ENCODE assay signal across 21 mouse cellular contexts in the genomic region with DNA sequence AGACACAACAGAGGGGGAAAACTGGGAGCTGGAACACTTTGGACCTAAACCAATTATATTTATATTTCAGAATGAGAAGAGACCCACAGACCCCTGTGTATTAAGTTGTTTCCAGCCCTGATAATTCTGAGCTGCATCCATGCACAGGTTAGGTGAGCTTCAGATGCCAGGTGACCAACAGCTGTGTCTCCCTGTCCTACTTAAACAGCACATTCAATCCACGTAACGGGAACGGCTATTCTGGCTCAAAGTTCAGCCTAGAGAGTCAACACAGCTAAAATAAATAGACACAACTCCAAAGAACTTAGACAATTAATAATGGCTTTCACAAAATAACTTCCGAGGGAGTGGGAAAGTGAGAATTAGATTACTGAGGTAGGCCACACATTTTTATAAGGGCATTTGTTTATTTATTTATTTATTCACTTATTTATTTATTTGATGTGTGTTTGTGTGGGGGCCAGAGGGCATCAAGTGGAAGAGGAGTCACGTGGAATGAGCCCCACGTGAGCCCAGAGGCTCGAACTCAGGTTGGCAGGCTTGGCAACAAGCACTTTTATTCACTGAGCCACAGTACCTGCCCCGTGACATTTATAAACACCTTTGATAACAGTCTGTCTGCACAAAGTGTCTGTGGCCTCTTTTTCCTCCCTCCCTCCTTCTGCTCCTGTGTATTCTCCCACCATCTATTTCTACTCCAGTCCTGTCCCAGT. TPM values are rescaled to one million over a fixed set of nuclear protein-coding genes. Genes with fewer than 3 reads are reported as not detected.
DNase-seq lines count a peak whose midpoint lies in the region; ATAC-seq and TF ChIP-seq lines count a peak whose summit lies in the region.
"Had no signal": no experiment of that assay in that cellular context is flagged by ENCODE, and none has a peak within 500 bp of the region (broad histone marks: within the 10 kb centered on the region; RNA-seq: fewer than 3 reads in every experiment).

No protein-coding gene starts in this region.

- H3K4me2 ChIP-seq in liver, embryonic 12.5 days: no peak overlapping the region
- H3K4me2 ChIP-seq in liver, embryonic 16.5 days (ENCODE audit: low read depth, low read length): no peak overlapping the region
- H3K4me2 ChIP-seq in liver, embryonic 11.5 days: no peak overlapping the region
- H3K4me2 ChIP-seq: embryonic facial prominence, embryonic 12.5 days; forebrain, embryonic 13.5 days; forebrain, embryonic 15.5 days had no signal

- ATAC-seq in liver, embryonic 12.5 days: no peak
- peak; percentile 81 for ATAC-seq in liver, embryonic 16.5 days (ENCODE audit: low read depth)
- ATAC-seq in liver, embryonic 11.5 days (replicated peaks; ENCODE audit: low FRiP score): no peak
- ATAC-seq: forebrain, embryonic 13.5 days; forebrain, embryonic 15.5 days had no signal

- no peak for TF ChIP-seq POLR2A in liver, adult 2 months (IDR thresholded peaks at IDR 0.05; ENCODE audit: extremely low read depth, insufficient read depth, low read length)

- TF ChIP-seq CTCF in liver, adult 2 months (IDR thresholded peaks at IDR 0.05; ENCODE audit: low read depth, low read length): no peak

- no peaks in the 10 kb centered on the region for H3K9me3 ChIP-seq in liver, embryonic 12.5 days (replicated peaks)
- no peaks in the 10 kb centered on the region for H3K9me3 ChIP-seq in liver, embryonic 16.5 days (replicated peaks; ENCODE audit: control insufficient read depth, low read length)
- no peaks in the 10 kb centered on the region for H3K9me3 ChIP-seq in liver, embryonic 11.5 days (ENCODE audit: control insufficient read depth, low read length)
- H3K9me3 ChIP-seq: embryonic facial prominence, embryonic 10.5 days; embryonic facial prominence, embryonic 12.5 days; forebrain, embryonic 13.5 days; forebrain, embryonic 15.5 days had no signal

- H3K4me3 ChIP-seq in liver, adult 2 months (ENCODE audit: insufficient read depth, low read depth, low read length): no peak overlapping the region
- no peak overlapping the region for H3K4me3 ChIP-seq in liver, embryonic 12.5 days
- H3K4me3 ChIP-seq in liver, embryonic 16.5 days (ENCODE audit: low read depth, low read length): no peak overlapping the region
- no peak overlapping the region for H3K4me3 ChIP-seq in liver, embryonic 11.5 days (ENCODE audit: low read depth, low read length)
- H3K4me3 ChIP-seq: embryonic facial prominence, embryonic 10.5 days; embryonic facial prominence, embryonic 12.5 days; forebrain, embryonic 13.5 days; forebrain, embryonic 15.5 days had no signal

- no peaks in the 10 kb centered on the region for H3K79me2 ChIP-seq in liver, adult 2 months (ENCODE audit: control insufficient read depth, insufficient read depth, low read length)

- peak; percentile 99 for DNase-seq in liver, adult 2 months (ENCODE audit: extremely low read depth, low read depth, low spot score)
- no peak for DNase-seq in liver, embryonic 11.5 days (ENCODE audit: low spot score)
- DNase-seq in yolk sac, embryonic 10.5 days (ENCODE audit: low spot score): peak; percentile 29
- no peak for DNase-seq in frontal cortex, postnatal 25 days (ENCODE audit: low spot score in 2 of 2)
- DNase-seq: adrenal gland, adult 2 months; adrenal gland, postnatal 10 days; adrenal gland, postnatal 25 days; cerebellum, adult 11 months; cerebellum, adult 18-20 months; cerebellum, adult 8-10 months; cerebellum, adult 9-11 months; cerebellum, postnatal 14 days; cerebellum, postnatal 36 days had no signal

- peaks cover 4% of the 10 kb centered on the region for H3K4me1 ChIP-seq in liver, adult 2 months (ENCODE audit: control insufficient read depth, insufficient read depth, low read length)
- H3K4me1 ChIP-seq in liver, embryonic 12.5 days: no peaks in the 10 kb centered on the region
- H3K4me1 ChIP-seq in liver, embryonic 16.5 days (ENCODE audit: control insufficient read depth, low read depth, low read length): no peaks in the 10 kb centered on the region
- no peaks in the 10 kb centered on the region for H3K4me1 ChIP-seq in liver, embryonic 11.5 days (replicated peaks; ENCODE audit: control insufficient read depth, insufficient read depth, low read length)

- no peaks in the 10 kb centered on the region for H3K27me3 ChIP-seq in liver, adult 2 months (ENCODE audit: control insufficient read depth, insufficient read depth, low read length)
- H3K27me3 ChIP-seq in liver, embryonic 12.5 days (replicated peaks): no peaks in the 10 kb centered on the region
- no peaks in the 10 kb centered on the region for H3K27me3 ChIP-seq in liver, embryonic 16.5 days (ENCODE audit: control insufficient read depth, insufficient read depth, low read depth, low read length)
- no peaks in the 10 kb centered on the region for H3K27me3 ChIP-seq in liver, embryonic 11.5 days (replicated peaks; ENCODE audit: control insufficient read depth, insufficient read depth, low read length)
- H3K27me3 ChIP-seq: embryonic facial prominence, embryonic 12.5 days; forebrain, embryonic 13.5 days; forebrain, embryonic 15.5 days had no signal

- WGBS in liver, adult 2 months: 29% methylated on average over 8 of the region's 8 CpGs
- 59% methylated on average over 8 of the region's 8 CpGs for WGBS in liver, embryonic 12.5 days (ENCODE audit: insufficient replicate concordance)
- WGBS in liver, embryonic 16.5 days (ENCODE audit: insufficient replicate concordance): 49% methylated on average over 8 of the region's 8 CpGs
- WGBS in liver, embryonic 11.5 days: 65% methylated on average over 8 of the region's 8 CpGs

- no peaks in the 10 kb centered on the region for H3K36me3 ChIP-seq in liver, adult 2 months (ENCODE audit: control insufficient read depth, insufficient read depth, low read length)
- no peaks in the 10 kb centered on the region for H3K36me3 ChIP-seq in liver, embryonic 12.5 days
- H3K36me3 ChIP-seq in liver, embryonic 16.5 days (ENCODE audit: control insufficient read depth, insufficient read depth): no peaks in the 10 kb centered on the region
- H3K36me3 ChIP-seq in liver, embryonic 11.5 days (ENCODE audit: control insufficient read depth, insufficient read depth, low read length): no peaks in the 10 kb centered on the region
- H3K36me3 ChIP-seq: embryonic facial prominence, embryonic 10.5 days; embryonic facial prominence, embryonic 12.5 days; forebrain, embryonic 15.5 days had no signal

- H3K27ac ChIP-seq in liver, adult 2 months (replicated peaks; ENCODE audit: insufficient read depth, low read depth, low read length): peak overlapping the region; percentile 86
- no peak overlapping the region for H3K27ac ChIP-seq in liver, embryonic 12.5 days
- H3K27ac ChIP-seq in liver, embryonic 16.5 days (ENCODE audit: low read length): peak overlapping the region; percentile 73
- no peak overlapping the region for H3K27ac ChIP-seq in liver, embryonic 11.5 days (ENCODE audit: low read depth, low read length)
- H3K27ac ChIP-seq: embryonic facial prominence, embryonic 10.5 days; embryonic facial prominence, embryonic 12.5 days; forebrain, embryonic 13.5 days; forebrain, embryonic 15.5 days had no signal

- no peak overlapping the region for H3K9ac ChIP-seq in liver, adult 2 months (ENCODE audit: low read depth, low read length)
- H3K9ac ChIP-seq in liver, embryonic 12.5 days: no peak overlapping the region
- no peak overlapping the region for H3K9ac ChIP-seq in liver, embryonic 16.5 days (ENCODE audit: low read depth, low read length)
- no peak overlapping the region for H3K9ac ChIP-seq in liver, embryonic 11.5 days (ENCODE audit: low read depth, low read length)
- H3K9ac ChIP-seq: embryonic facial prominence, embryonic 12.5 days; forebrain, embryonic 13.5 days; forebrain, embryonic 15.5 days had no signal

RNA-seq across cellular contexts. Expression of a gene that starts 10.8 kb away (rescaled TPM):
- 6.9 and 13.2 TPM in 2 replicates for total RNA-seq in liver, adult 2 months (2014; rRNA removed)
- 30.6 and 34.8 TPM in 2 replicates for polyA plus RNA-seq in liver, adult 2 months (2012; rRNA removed)
- polyA plus RNA-seq in liver, embryonic 12.5 days (2016; fragmentation: Nextera tagmentation; extraction: Ambion mirVana): 4.7 and 4.9 TPM in 2 replicates
- polyA plus RNA-seq in liver, embryonic 16.5 days (2015; fragmentation: Nextera tagmentation; extraction: Ambion mirVana): 7.7 and 10.3 TPM in 2 replicates
- polyA plus RNA-seq in liver, embryonic 11.5 days (2014; fragmentation: Nextera tagmentation; extraction: Ambion mirVana): 7.8 and 8.7 TPM in 2 replicates
- total RNA-seq: common myeloid progenitor, adult 5-6 weeks; MEL had no signal

Comparison
In these comparisons a context has a peak if more than half of its experiments do, and no peak if none do; other contexts are left out.
1. DNase-seq: peak in liver, adult 2 months (single experiment) and yolk sac, embryonic 10.5 days (single experiment); none in liver, embryonic 11.5 days (single experiment) and frontal cortex, postnatal 25 days (0 of 2).
2. H3K27ac ChIP-seq: peak in liver, adult 2 months (single experiment) and liver, embryonic 16.5 days (single experiment); none in liver, embryonic 12.5 days (single experiment) and liver, embryonic 11.5 days (single experiment).